Mouse (Mus musculus) stomach, postnatal 0 days (tissue): ENCODE measurements around the gene Kdm1b.

Experiments used
- CTCF ChIP-seq: IDR thresholded peaks from 2 replicates; pipeline ENCODE4 v1.5.1; 2016; ENCODE audit warnings: antibody characterized with exemption, low read depth, mild to moderate bottlenecking, moderate library complexity
- EP300 ChIP-seq: optimal IDR thresholded peaks from 2 replicates; pipeline ENCODE3; 2016; ENCODE audit warnings: antibody characterized with exemption

DNA sequence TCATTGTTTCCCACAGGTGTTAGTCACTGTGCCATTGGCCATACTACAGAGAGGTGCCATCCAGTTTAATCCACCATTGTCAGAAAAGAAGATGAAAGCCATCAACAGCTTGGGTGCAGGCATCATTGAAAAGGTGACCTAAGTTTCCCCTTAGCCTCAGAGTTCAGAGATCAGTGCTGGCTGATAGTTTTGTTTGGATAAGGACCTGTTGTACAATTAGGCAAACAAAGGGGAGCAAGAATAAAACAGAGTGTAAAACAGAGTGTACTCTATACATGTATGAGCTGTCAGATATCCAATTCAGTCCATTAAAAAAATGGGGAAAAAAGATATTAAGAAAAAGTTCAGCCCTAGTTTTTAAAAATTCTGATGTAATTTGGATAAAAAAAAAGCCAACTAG lies 34.1 kb downstream of the Kdm1b start:
- TF ChIP-seq EP300 (no peak), CTCF (no peak)
